Mouse (Mus musculus): Measurements from ENCODE around the gene Ralb. TPM values are rescaled to one million over a fixed set of nuclear protein-coding genes. Genes with fewer than 3 reads are reported as not detected.

Gene Ralb
- polyA plus RNA-seq, 1 experiment: 16.0 TPM

GRCm38 (mm10) chr1:119494024-119494711 lies 10.4 kb downstream of the Ralb start:
- Histone ChIP-seq H3K4me3 (ENCODE audit: control insufficient read depth, low read depth, low read length) (no peak overlapping the region), H3K36me3 (ENCODE audit: control insufficient read depth, insufficient read depth, low read length) (no peaks in the 10 kb centered on the region), H3K27me3 (ENCODE audit: control insufficient read depth, insufficient read depth, low read length) (no peaks in the 10 kb centered on the region), H3K27ac (ENCODE audit: control insufficient read depth, insufficient read depth, low read depth, low read length) (no peak overlapping the region), H3K4me1 (ENCODE audit: control insufficient read depth, insufficient read depth, low read length) (peaks cover 5% of the 10 kb centered on the region)
- TF ChIP-seq CTCF (IDR thresholded peaks at IDR 0.05; ENCODE audit: control insufficient read depth, insufficient read depth, insufficient replicate concordance, low read depth, low read length) (no peak), POLR2A (IDR thresholded peaks at IDR 0.05; ENCODE audit: control insufficient read depth, low read depth, low read length) (no peak)

- TF ChIP-seq POLR2A (IDR thresholded peaks at IDR 0.05; ENCODE audit: control insufficient read depth, low read depth, low read length) (no peak), CTCF (IDR thresholded peaks at IDR 0.05; ENCODE audit: control insufficient read depth, insufficient read depth, insufficient replicate concordance, low read depth, low read length) (no peak)
- H3K27ac ChIP-seq (ENCODE audit: control insufficient read depth, insufficient read depth, low read depth, low read length): peak overlapping the region; percentile 51; the same call in 1 of the 2 replicates
Observed at GRCm38 (mm10) chr1:119492505-119492904, 12.1 kb downstream of the Ralb start.

GRCm38 (mm10) chr1:119492097-119492496 lies 12.5 kb downstream of the Ralb start:
- H3K4me1 ChIP-seq (ENCODE audit: control insufficient read depth, insufficient read depth, low read length): peaks cover 5% of the 10 kb centered on the region
- H3K27ac ChIP-seq (ENCODE audit: control insufficient read depth, insufficient read depth, low read depth, low read length): peak overlapping the region; percentile 51; the same call in 1 of the 2 replicates
- H3K27me3 ChIP-seq (ENCODE audit: control insufficient read depth, insufficient read depth, low read length): no peaks in the 10 kb centered on the region
- TF ChIP-seq POLR2A (IDR thresholded peaks at IDR 0.05; ENCODE audit: control insufficient read depth, low read depth, low read length) (no peak), CTCF (IDR thresholded peaks at IDR 0.05; ENCODE audit: control insufficient read depth, insufficient read depth, insufficient replicate concordance, low read depth, low read length) (no peak)
- no peak overlapping the region for H3K4me3 ChIP-seq (ENCODE audit: control insufficient read depth, low read depth, low read length)
- no peaks in the 10 kb centered on the region for H3K36me3 ChIP-seq (ENCODE audit: control insufficient read depth, insufficient read depth, low read length)

More at GRCm38 (mm10) chr1:119492505-119492904, 12.1 kb downstream of the Ralb start:
- no peaks in the 10 kb centered on the region for H3K36me3 ChIP-seq (ENCODE audit: control insufficient read depth, insufficient read depth, low read length)
- no peaks in the 10 kb centered on the region for H3K27me3 ChIP-seq (ENCODE audit: control insufficient read depth, insufficient read depth, low read length)
- H3K4me3 ChIP-seq (ENCODE audit: control insufficient read depth, low read depth, low read length): no peak overlapping the region
- peaks cover 5% of the 10 kb centered on the region for H3K4me1 ChIP-seq (ENCODE audit: control insufficient read depth, insufficient read depth, low read length)

- no peak for TF ChIP-seq POLR2A (IDR thresholded peaks at IDR 0.05; ENCODE audit: control insufficient read depth, low read depth, low read length)
- no peak for TF ChIP-seq CTCF (IDR thresholded peaks at IDR 0.05; ENCODE audit: control insufficient read depth, insufficient read depth, insufficient replicate concordance, low read depth, low read length)
- no peaks in the 10 kb centered on the region for H3K27me3 ChIP-seq (ENCODE audit: control insufficient read depth, insufficient read depth, low read length)
- H3K27ac ChIP-seq (ENCODE audit: control insufficient read depth, insufficient read depth, low read depth, low read length): no peak overlapping the region
- H3K4me3 ChIP-seq (ENCODE audit: control insufficient read depth, low read depth, low read length): no peak overlapping the region
- no peaks in the 10 kb centered on the region for H3K36me3 ChIP-seq (ENCODE audit: control insufficient read depth, insufficient read depth, low read length)
- peaks cover 5% of the 10 kb centered on the region for H3K4me1 ChIP-seq (ENCODE audit: control insufficient read depth, insufficient read depth, low read length)
Observed at GRCm38 (mm10) chr1:119490765-119491164, 13.8 kb downstream of the Ralb start.

GRCm38 (mm10) chr1:119487917-119488590 lies 16.5 kb downstream of the Ralb start:
- Histone ChIP-seq H3K4me3 (ENCODE audit: control insufficient read depth, low read depth, low read length) (no peak overlapping the region), H3K4me1 (ENCODE audit: control insufficient read depth, insufficient read depth, low read length) (peaks cover 3% of the 10 kb centered on the region), H3K27me3 (ENCODE audit: control insufficient read depth, insufficient read depth, low read length) (no peaks in the 10 kb centered on the region), H3K36me3 (ENCODE audit: control insufficient read depth, insufficient read depth, low read length) (no peaks in the 10 kb centered on the region), H3K27ac (ENCODE audit: control insufficient read depth, insufficient read depth, low read depth, low read length) (no peak overlapping the region)
- no peak for TF ChIP-seq CTCF (IDR thresholded peaks at IDR 0.05; ENCODE audit: control insufficient read depth, insufficient read depth, insufficient replicate concordance, low read depth, low read length)
- TF ChIP-seq POLR2A (IDR thresholded peaks at IDR 0.05; ENCODE audit: control insufficient read depth, low read depth, low read length): no peak

GRCm38 (mm10) chr1:119485825-119486224 lies 18.8 kb downstream of the Ralb start:
- H3K27ac ChIP-seq (ENCODE audit: control insufficient read depth, insufficient read depth, low read depth, low read length): no peak overlapping the region
- TF ChIP-seq CTCF (IDR thresholded peaks at IDR 0.05; ENCODE audit: control insufficient read depth, insufficient read depth, insufficient replicate concordance, low read depth, low read length): no peak
- no peak for TF ChIP-seq POLR2A (IDR thresholded peaks at IDR 0.05; ENCODE audit: control insufficient read depth, low read depth, low read length)
- no peak overlapping the region for H3K4me3 ChIP-seq (ENCODE audit: control insufficient read depth, low read depth, low read length)
- no peaks in the 10 kb centered on the region; the same call in 1 of the 2 replicates for H3K4me1 ChIP-seq (ENCODE audit: control insufficient read depth, insufficient read depth, low read length)
- no peaks in the 10 kb centered on the region for H3K36me3 ChIP-seq (ENCODE audit: control insufficient read depth, insufficient read depth, low read length)
- no peaks in the 10 kb centered on the region for H3K27me3 ChIP-seq (ENCODE audit: control insufficient read depth, insufficient read depth, low read length)

GRCm38 (mm10) chr1:119484457-119484856 lies 20.1 kb downstream of the Ralb start:
- Histone ChIP-seq H3K36me3 (ENCODE audit: control insufficient read depth, insufficient read depth, low read length) (no peaks in the 10 kb centered on the region), H3K27me3 (ENCODE audit: control insufficient read depth, insufficient read depth, low read length) (no peaks in the 10 kb centered on the region), H3K4me1 (ENCODE audit: control insufficient read depth, insufficient read depth, low read length) (no peaks in the 10 kb centered on the region; the same call in 1 of the 2 replicates), H3K4me3 (ENCODE audit: control insufficient read depth, low read depth, low read length) (no peak overlapping the region), H3K27ac (ENCODE audit: control insufficient read depth, insufficient read depth, low read depth, low read length) (no peak overlapping the region)
- TF ChIP-seq POLR2A (IDR thresholded peaks at IDR 0.05; ENCODE audit: control insufficient read depth, low read depth, low read length) (no peak), CTCF (IDR thresholded peaks at IDR 0.05; ENCODE audit: control insufficient read depth, insufficient read depth, insufficient replicate concordance, low read depth, low read length) (peak; percentile 50; the same call in 1 of the 2 replicates)

Data from testis, adult 2 months (tissue).